ENCODE assay signal across 17 mouse cellular contexts in genomic region chr6:90984101-90984500, GRCm38 (mm10). TPM values are rescaled to one million over a fixed set of nuclear protein-coding genes. Genes with fewer than 3 reads are reported as not detected.
A peak's percentile ranks its signal among the peaks of the same experiment; 100 is the strongest.
DNase-seq lines count a peak whose midpoint lies in the region; ATAC-seq lines count a peak whose summit lies in the region.
"Had no signal": no experiment of that assay in that cellular context is flagged by ENCODE, and none has a peak within 500 bp of the region (broad histone marks: within the 10 kb centered on the region; RNA-seq: fewer than 3 reads in every experiment).

No protein-coding gene starts in this region.

- intact Hi-C loops in heart, postnatal 10 days (cut with DNase I), result no loop called here

- no peaks in the 10 kb centered on the region for H3K27me3 ChIP-seq in heart, embryonic 14.5 days (ENCODE audit: control insufficient read depth, insufficient read depth, low read length)
- no peaks in the 10 kb centered on the region for H3K27me3 ChIP-seq in stomach, embryonic 15.5 days (replicated peaks)

- H3K4me2 ChIP-seq in heart, embryonic 14.5 days (ENCODE audit: low read length), result 0 out of 2 replicates have a peak overlapping the region, but pooled peaks have one; percentile 1
- no peak overlapping the region for H3K4me2 ChIP-seq in stomach, embryonic 15.5 days
- H3K4me2 ChIP-seq: embryonic facial prominence, embryonic 12.5 days; hindbrain, embryonic 12.5 days; liver, embryonic 13.5 days had no signal

- H3K9ac ChIP-seq in heart, embryonic 14.5 days (ENCODE audit: low read length), result no peak overlapping the region
- H3K9ac ChIP-seq in stomach, embryonic 15.5 days, result no peak overlapping the region
- H3K9ac ChIP-seq: embryonic facial prominence, embryonic 12.5 days; hindbrain, embryonic 12.5 days; liver, embryonic 13.5 days had no signal

- WGBS in heart, embryonic 14.5 days, result 17% methylated on average over 3 of the region's 3 CpGs
- WGBS in stomach, embryonic 15.5 days, result 44% methylated on average over 3 of the region's 3 CpGs

- no peaks in the 10 kb centered on the region for H3K36me3 ChIP-seq in heart, embryonic 14.5 days (ENCODE audit: control insufficient read depth, insufficient read depth, low read length)
- no peaks in the 10 kb centered on the region for H3K36me3 ChIP-seq in stomach, embryonic 15.5 days
- H3K36me3 ChIP-seq: embryonic facial prominence, embryonic 12.5 days; hindbrain, embryonic 12.5 days; liver, embryonic 13.5 days had no signal

- peak overlapping the region in 1 of 2 experiments; percentile 65 for H3K27ac ChIP-seq in heart, embryonic 14.5 days (replicated peaks in 1 of 2; ENCODE audit: control insufficient read depth in 1 of 2, insufficient read depth in 1 of 2, low read depth in 2 of 2, low read length in 2 of 2)
- H3K27ac ChIP-seq in stomach, embryonic 15.5 days, result 0 out of 2 replicates have a peak overlapping the region, but pooled peaks have one; percentile 14
- H3K27ac ChIP-seq: embryonic facial prominence, embryonic 12.5 days; hindbrain, embryonic 12.5 days; liver, embryonic 13.5 days had no signal

- H3K9me3 ChIP-seq in heart, embryonic 14.5 days (ENCODE audit: control insufficient read depth, low read length), result no peaks in the 10 kb centered on the region
- no peaks in the 10 kb centered on the region for H3K9me3 ChIP-seq in stomach, embryonic 15.5 days
- H3K9me3 ChIP-seq: embryonic facial prominence, embryonic 12.5 days; hindbrain, embryonic 12.5 days; liver, embryonic 13.5 days had no signal

- no peak for ATAC-seq in heart, embryonic 14.5 days (ENCODE audit: insufficient number of reproducible peaks, insufficient read depth, low FRiP score, low read depth)
- no peak for ATAC-seq in stomach, embryonic 15.5 days (ENCODE audit: insufficient read depth, low FRiP score, low read depth)
- ATAC-seq: intestine, embryonic 16.5 days had no signal

- H3K4me1 ChIP-seq in heart, embryonic 14.5 days (ENCODE audit: control insufficient read depth in 2 of 2, insufficient read depth in 2 of 2, low read length in 2 of 2), result peaks cover 18 to 59% of the 10 kb centered on the region in 2 experiments
- peaks cover 26% of the 10 kb centered on the region; the same call in 1 of the 2 replicates for H3K4me1 ChIP-seq in stomach, embryonic 15.5 days

- no peak for DNase-seq in heart, postnatal 10 days
- peak; percentile 60 for DNase-seq in right cerebral cortex, adult 18-20 months
- no peak for DNase-seq in right cerebral cortex, postnatal 10 days (ENCODE audit: low spot score in 2 of 2)
- DNase-seq in brain, adult 2 months (ENCODE audit: low read depth, low spot score), result peak; percentile 82
- DNase-seq in spleen, adult 12 weeks (ENCODE audit: low spot score), result no peak
- DNase-seq in cerebellum, adult 9-10 months, result no peak
- DNase-seq: cerebellum, postnatal 14 days; gastrocnemius, postnatal 10 days; kidney, postnatal 4 days; liver, embryonic 13.5 days; thymus, adult 2 months had no signal

- H3K4me3 ChIP-seq in heart, embryonic 14.5 days (ENCODE audit: control insufficient read depth in 1 of 2, insufficient read depth in 1 of 2, low read depth in 1 of 2, low read length in 2 of 2), result no peak overlapping the region
- no peak overlapping the region for H3K4me3 ChIP-seq in stomach, embryonic 15.5 days (replicated peaks)
- H3K4me3 ChIP-seq: embryonic facial prominence, embryonic 12.5 days; hindbrain, embryonic 12.5 days; liver, embryonic 13.5 days; megakaryocyte, embryonic 14.5 days had no signal

RNA-seq across cellular contexts. Expression of gene Iqsec1, which starts 4.4 kb away (rescaled TPM):
- polyA plus RNA-seq in heart, embryonic 14.5 days (2014; fragmentation: Nextera tagmentation; extraction: Ambion mirVana), result 24.1 and 28.6 TPM in 2 replicates
- total RNA-seq in heart, postnatal 10 days (2021), result 100 to 1,000 TPM; 127 to 142 TPM
- 8.9 and 10.7 TPM in 2 replicates for polyA plus RNA-seq in stomach, embryonic 15.5 days (2015; fragmentation: Nextera tagmentation; extraction: Ambion mirVana)

Comparison
In these comparisons a context has a peak if more than half of its experiments do, and no peak if none do; other contexts are left out.
1. DNase-seq: peak in right cerebral cortex, adult 18-20 months (single experiment) and brain, adult 2 months (single experiment); none in heart, postnatal 10 days (0 of 2), right cerebral cortex, postnatal 10 days (0 of 2), spleen, adult 12 weeks (single experiment) and cerebellum, adult 9-10 months (single experiment).